26 mouse cellular contexts compared by ENCODE assay signal in the genomic region with DNA sequence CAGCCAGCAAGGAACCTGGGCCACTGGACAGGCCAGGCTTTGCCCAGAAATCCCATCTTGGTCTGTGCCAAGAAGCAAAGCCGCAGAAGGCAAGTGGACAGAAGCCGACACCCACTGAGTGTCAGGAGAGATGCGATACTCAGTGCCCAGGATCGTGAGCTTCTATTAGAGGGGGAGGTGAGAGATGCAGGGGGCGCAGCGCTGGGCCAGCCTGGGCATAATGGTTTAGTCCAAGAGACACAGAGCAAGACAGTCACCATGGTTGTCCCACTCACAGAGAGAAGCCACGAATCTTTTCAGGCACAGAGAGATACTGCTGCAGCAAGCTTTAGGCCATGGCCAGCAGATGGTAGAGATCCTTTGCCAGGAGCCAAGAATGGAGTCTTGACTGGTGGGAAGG. TPM values are rescaled to one million over a fixed set of nuclear protein-coding genes. Genes with fewer than 3 reads are reported as not detected.
DNase-seq lines count a peak whose midpoint lies in the region; ATAC-seq lines count a peak whose summit lies in the region.
"Had no signal": no experiment of that assay in that cellular context is flagged by ENCODE, and none has a peak within 500 bp of the region (broad histone marks: within the 10 kb centered on the region; RNA-seq: fewer than 3 reads in every experiment).

No protein-coding gene starts in this region.

- no peaks in the 10 kb centered on the region for H3K27me3 ChIP-seq in midbrain, embryonic 11.5 days (ENCODE audit: control insufficient read depth, insufficient read depth, low read length)
- H3K27me3 ChIP-seq in midbrain, embryonic 13.5 days = no peaks in the 10 kb centered on the region
- H3K27me3 ChIP-seq in forebrain, embryonic 11.5 days (ENCODE audit: control insufficient read depth, insufficient read depth, low read length) = no peaks in the 10 kb centered on the region
- H3K27me3 ChIP-seq: embryonic facial prominence, embryonic 12.5 days; forebrain, embryonic 13.5 days; heart, embryonic 15.5 days; hindbrain, embryonic 13.5 days had no signal

- H3K4me3 ChIP-seq in midbrain, embryonic 11.5 days (ENCODE audit: low read depth, low read length) = no peak overlapping the region
- no peak overlapping the region for H3K4me3 ChIP-seq in midbrain, embryonic 13.5 days (replicated peaks)
- no peak overlapping the region for H3K4me3 ChIP-seq in forebrain, embryonic 11.5 days (ENCODE audit: low read depth, low read length)
- H3K4me3 ChIP-seq: embryonic facial prominence, embryonic 12.5 days; forebrain, embryonic 13.5 days; heart, adult 2 months; heart, embryonic 15.5 days; hindbrain, embryonic 13.5 days had no signal

- peak; percentile 23 for DNase-seq in midbrain, embryonic 11.5 days (ENCODE audit: low spot score, missing footprints)
- DNase-seq in cerebellum, adult 8-10 months = peak; percentile 57
- DNase-seq in cerebellum, postnatal 14 days = peak; percentile 81 to 85
- no peak for DNase-seq in adrenal gland, postnatal 36 days
- no peak for DNase-seq in forebrain, embryonic 11.5 days (ENCODE audit: low spot score)
- DNase-seq: adrenal gland, adult 2 months; adrenal gland, postnatal 25 days; forebrain, postnatal 0 days; gastrocnemius, postnatal 14 days; heart, adult 2 months; heart, postnatal 14 days; kidney, adult 11 months had no signal

- H3K27ac ChIP-seq in midbrain, embryonic 11.5 days (ENCODE audit: low read depth, low read length) = no peak overlapping the region
- H3K27ac ChIP-seq in midbrain, embryonic 13.5 days = no peak overlapping the region
- H3K27ac ChIP-seq in forebrain, embryonic 11.5 days (ENCODE audit: low read depth, low read length) = no peak overlapping the region
- H3K27ac ChIP-seq: embryonic facial prominence, embryonic 12.5 days; forebrain, embryonic 13.5 days; heart, adult 2 months; heart, embryonic 15.5 days; hindbrain, embryonic 13.5 days; hindbrain, postnatal 0 days had no signal

- H3K9ac ChIP-seq in midbrain, embryonic 11.5 days (ENCODE audit: low read length) = no peak overlapping the region
- no peak overlapping the region for H3K9ac ChIP-seq in midbrain, embryonic 13.5 days (replicated peaks)
- H3K9ac ChIP-seq in forebrain, embryonic 11.5 days (ENCODE audit: low read length) = no peak overlapping the region
- H3K9ac ChIP-seq: embryonic facial prominence, embryonic 12.5 days; forebrain, embryonic 13.5 days; forebrain, postnatal 0 days; heart, embryonic 15.5 days; hindbrain, embryonic 13.5 days had no signal

- no peak for ATAC-seq in midbrain, embryonic 11.5 days (ENCODE audit: low FRiP score)
- no peak for ATAC-seq in midbrain, embryonic 13.5 days
- ATAC-seq in forebrain, embryonic 11.5 days (replicated peaks; ENCODE audit: low FRiP score) = no peak
- ATAC-seq in megakaryocyte-erythroid progenitor cell, adult 5-6 weeks (replicated peaks; ENCODE audit: low FRiP score, low TSS enrichment, poor library complexity, severe bottlenecking) = no peak
- ATAC-seq: forebrain, embryonic 13.5 days; forebrain, postnatal 0 days; hindbrain, postnatal 0 days had no signal

- H3K9me3 ChIP-seq in midbrain, embryonic 11.5 days (ENCODE audit: control insufficient read depth, low read length) = no peaks in the 10 kb centered on the region
- no peaks in the 10 kb centered on the region for H3K9me3 ChIP-seq in midbrain, embryonic 13.5 days
- H3K9me3 ChIP-seq in forebrain, embryonic 11.5 days (ENCODE audit: control insufficient read depth, low read length) = no peaks in the 10 kb centered on the region
- H3K9me3 ChIP-seq: embryonic facial prominence, embryonic 12.5 days; forebrain, embryonic 13.5 days; heart, embryonic 15.5 days; hindbrain, embryonic 13.5 days had no signal

- H3K36me3 ChIP-seq in midbrain, embryonic 11.5 days (ENCODE audit: control insufficient read depth, insufficient read depth, low read length) = no peaks in the 10 kb centered on the region
- H3K36me3 ChIP-seq in midbrain, embryonic 13.5 days = no peaks in the 10 kb centered on the region
- H3K36me3 ChIP-seq in forebrain, embryonic 11.5 days (ENCODE audit: control insufficient read depth, insufficient read depth, low read length) = no peaks in the 10 kb centered on the region
- H3K36me3 ChIP-seq: embryonic facial prominence, embryonic 12.5 days; heart, embryonic 15.5 days; hindbrain, embryonic 13.5 days had no signal

- no peaks in the 10 kb centered on the region for H3K4me1 ChIP-seq in midbrain, embryonic 11.5 days (ENCODE audit: control insufficient read depth, insufficient read depth, low read length)
- no peaks in the 10 kb centered on the region for H3K4me1 ChIP-seq in midbrain, embryonic 13.5 days (replicated peaks)
- H3K4me1 ChIP-seq in forebrain, embryonic 11.5 days (replicated peaks; ENCODE audit: control insufficient read depth, insufficient read depth, low read length) = no peaks in the 10 kb centered on the region
- H3K4me1 ChIP-seq: forebrain, embryonic 13.5 days; heart, embryonic 15.5 days; hindbrain, embryonic 13.5 days had no signal

- no peak overlapping the region for H3K4me2 ChIP-seq in midbrain, embryonic 11.5 days
- no peak overlapping the region for H3K4me2 ChIP-seq in midbrain, embryonic 13.5 days (replicated peaks)
- no peak overlapping the region for H3K4me2 ChIP-seq in forebrain, embryonic 11.5 days (ENCODE audit: low read depth, low read length, severe bottlenecking)
- H3K4me2 ChIP-seq: embryonic facial prominence, embryonic 12.5 days; forebrain, embryonic 13.5 days; heart, embryonic 11.5 days; heart, embryonic 15.5 days; hindbrain, embryonic 13.5 days had no signal

- 89% methylated on average over 7 of the region's 7 CpGs for WGBS in midbrain, embryonic 11.5 days
- 89% methylated on average over 7 of the region's 7 CpGs for WGBS in midbrain, embryonic 13.5 days
- 82% methylated on average over 7 of the region's 7 CpGs for WGBS in forebrain, embryonic 11.5 days

RNA-seq across cellular contexts. Expression of a gene that starts 14.2 kb away (rescaled TPM):
- polyA plus RNA-seq in midbrain, embryonic 11.5 days (2014; fragmentation: Nextera tagmentation; extraction: Ambion mirVana) = 0.23 and 0.52 TPM in 2 replicates
- polyA plus RNA-seq in midbrain, embryonic 13.5 days (2015; fragmentation: Nextera tagmentation; extraction: Ambion mirVana) = 0.89 and 0.96 TPM in 2 replicates
- total RNA-seq in adrenal gland, postnatal 36 days (2021) = 1 to 10 TPM; 1.4 to 1.5 TPM
- polyA plus RNA-seq in forebrain, embryonic 11.5 days (2014; fragmentation: Nextera tagmentation; extraction: Ambion mirVana) = 0.31 and 0.40 TPM in 2 replicates
- not detected in 2 replicates for total RNA-seq in megakaryocyte-erythroid progenitor cell, adult 5-6 weeks (2014; fragmentation: Nextera tagmentation)
- 1.3 TPM in 1 of 2 replicates, not detected in the other for total RNA-seq in megakaryocyte-erythroid progenitor cell, adult 5-6 weeks (2017)
- total RNA-seq: hematopoietic stem cell, adult 5-6 weeks had no signal

RNA-seq across cellular contexts. Expression of a gene that starts 32.0 kb away (rescaled TPM):
- 8.9 and 9.7 TPM in 2 replicates for polyA plus RNA-seq in midbrain, embryonic 11.5 days (2014; fragmentation: Nextera tagmentation; extraction: Ambion mirVana)
- polyA plus RNA-seq in midbrain, embryonic 13.5 days (2015; fragmentation: Nextera tagmentation; extraction: Ambion mirVana) = 20.8 and 23.2 TPM in 2 replicates
- 10 to 100 TPM; 17.0 to 20.7 TPM for total RNA-seq in adrenal gland, postnatal 36 days (2021)
- polyA plus RNA-seq in forebrain, embryonic 11.5 days (2014; fragmentation: Nextera tagmentation; extraction: Ambion mirVana) = 12.9 and 14.6 TPM in 2 replicates
- total RNA-seq in megakaryocyte-erythroid progenitor cell, adult 5-6 weeks (2014; fragmentation: Nextera tagmentation) = 2.2 and 2.6 TPM in 2 replicates
- total RNA-seq in megakaryocyte-erythroid progenitor cell, adult 5-6 weeks (2017) = 3.8 and 4.3 TPM in 2 replicates

RNA-seq across cellular contexts. Expression of a gene that starts 48.8 kb away (rescaled TPM):
- polyA plus RNA-seq in midbrain, embryonic 11.5 days (2014; fragmentation: Nextera tagmentation; extraction: Ambion mirVana) = not detected in 2 replicates
- polyA plus RNA-seq in midbrain, embryonic 13.5 days (2015; fragmentation: Nextera tagmentation; extraction: Ambion mirVana) = not detected in 2 replicates
- under 1 TPM; 0.26 to 0.30 TPM for total RNA-seq in adrenal gland, postnatal 36 days (2021)
- not detected in 2 replicates for polyA plus RNA-seq in forebrain, embryonic 11.5 days (2014; fragmentation: Nextera tagmentation; extraction: Ambion mirVana)
- not detected in 2 replicates for total RNA-seq in megakaryocyte-erythroid progenitor cell, adult 5-6 weeks (2014; fragmentation: Nextera tagmentation)
- total RNA-seq in megakaryocyte-erythroid progenitor cell, adult 5-6 weeks (2017) = not detected in 2 replicates
- total RNA-seq: ES-E14; forebrain, postnatal 0 days; gastrocnemius, adult 18-20 months; gastrocnemius, postnatal 14 days; heart, adult 2 months; hematopoietic stem cell, adult 5-6 weeks; hindbrain, postnatal 0 days had no signal
- polyA plus RNA-seq: brain, embryonic 14.5 days; cortical plate, adult 2 months; embryonic facial prominence, embryonic 12.5 days; forebrain, embryonic 13.5 days; forebrain, postnatal 0 days; heart, embryonic 11.5 days; heart, embryonic 15.5 days; hindbrain, embryonic 13.5 days; hindbrain, postnatal 0 days; intestine, embryonic 14.5 days had no signal

Comparison
In these comparisons a context has a peak if more than half of its experiments do, and no peak if none do; other contexts are left out.
1. DNase-seq: peak in midbrain, embryonic 11.5 days (single experiment), cerebellum, adult 8-10 months (single experiment) and cerebellum, postnatal 14 days (2 of 2); none in adrenal gland, postnatal 36 days (0 of 2) and forebrain, embryonic 11.5 days (single experiment).